Mouse (Mus musculus) bone marrow macrophage, adult 2 months (primary cell): ENCODE results near the gene Slc35f1.

ENCODE experiments used
- CTCF ChIP-seq: IDR thresholded peaks from 2 replicates; pipeline ENCODE4 v1.5.1; 2012; ENCODE audit warnings: low read depth, mild to moderate bottlenecking, low read length, moderate library complexity
- POLR2A ChIP-seq: IDR thresholded peaks from 2 replicates; pipeline ENCODE4 v1.6.1; 2012; ENCODE audit warnings: mild to moderate bottlenecking, low read depth, low read length, borderline replicate concordance

GRCm38 (mm10) chr10:53006229-53007190 lies 316.2 kb downstream of the Slc35f1 start:
- TF ChIP-seq CTCF (no peak), POLR2A (no peak)
